Mouse (Mus musculus) adrenal gland, adult 18-20 months (tissue): ENCODE results near the gene Mblac1. TPM values are rescaled to one million over a fixed set of nuclear protein-coding genes. Genes with fewer than 3 reads are reported as not detected.

Experiments used
- DNase-seq, 2 experiments: peaks; one replicate each; pipeline ENCODE4 v3.0.0; 2021 to 2022; ENCODE audit warnings: low spot score in 2 of 2
- long read RNA-seq, 2 experiments: library from polyadenylated mRNA; stranded (forward); transcript quantifications; one replicate each; pipeline ENCODE4 v2.0.0; 2021
- total RNA-seq, 2 experiments: library from RNA; stranded (reverse); gene quantifications; 1 replicate in 1 of 2; 2 replicates in 1 of 2; pipeline ENCODE4 v1.2.3; 2021

Mblac1 gene
- total RNA-seq: 1 to 10 TPM; 6.4 to 9.0 TPM
- long read RNA-seq, experiment 1, transcript Mblac1-201 (1 exons, 1,308 nt): major isoform, 6 of 6 reads
- long read RNA-seq, experiment 1, partial matches to known transcripts: 0 of 6 reads
- long read RNA-seq, experiment 1, other reads (novel, unspliced or antisense): 0 of 6 reads
- long read RNA-seq, experiment 2, partial matches to known transcripts: 0 of 3 reads
- long read RNA-seq, experiment 2, other reads (novel, unspliced or antisense): 0 of 3 reads

DNA sequence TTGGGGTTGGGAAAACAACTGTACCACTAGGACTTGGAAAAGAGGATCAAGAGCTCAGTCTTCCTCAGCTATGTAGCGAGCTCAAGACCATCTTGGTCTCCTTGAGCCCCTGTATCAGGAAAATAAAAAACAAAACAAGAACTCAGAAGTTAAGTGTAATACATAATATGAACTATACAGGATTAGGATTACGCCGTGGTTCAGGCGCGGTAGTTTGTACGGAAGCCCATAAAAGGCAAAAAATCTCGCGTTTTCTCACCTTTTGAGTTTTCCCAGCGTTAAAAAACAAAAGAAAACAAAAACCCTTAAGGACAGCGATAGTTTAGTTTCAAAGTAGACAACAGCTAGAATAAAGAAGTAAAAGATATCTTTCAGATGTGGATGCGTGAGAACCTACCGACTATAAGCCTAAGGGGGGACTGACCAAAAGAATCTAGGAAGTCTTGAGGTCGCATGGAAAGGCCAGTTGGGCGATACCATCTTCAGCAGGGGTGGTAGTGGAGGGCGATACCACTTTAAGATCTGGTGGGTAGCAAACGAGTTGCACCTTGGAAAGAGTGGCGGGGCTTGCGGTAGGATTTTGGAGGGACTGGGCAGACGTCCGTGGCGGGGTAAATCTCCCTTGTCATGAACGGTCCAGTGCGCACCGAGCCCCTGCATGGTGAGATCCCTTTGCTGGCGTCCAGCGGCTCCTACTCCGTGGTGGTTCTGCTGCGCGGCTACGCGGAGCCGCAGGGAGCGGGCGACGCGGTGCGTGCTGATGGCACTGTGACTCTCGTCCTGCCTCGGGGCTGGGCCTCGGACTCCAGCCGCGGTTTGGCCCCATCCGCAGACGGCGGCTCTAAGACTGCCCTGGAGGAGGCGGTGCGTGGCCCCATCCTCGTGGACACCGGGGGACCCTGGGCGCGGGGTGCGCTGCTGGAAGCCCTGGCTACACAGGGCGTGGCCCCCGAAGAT is at the start of gene Mblac1:
TSS of gene Mblac1 (plus strand) at position 544 of the 957 bp plus-strand sequence.
- peak; percentile 78 to 79 for DNase-seq

DNA sequence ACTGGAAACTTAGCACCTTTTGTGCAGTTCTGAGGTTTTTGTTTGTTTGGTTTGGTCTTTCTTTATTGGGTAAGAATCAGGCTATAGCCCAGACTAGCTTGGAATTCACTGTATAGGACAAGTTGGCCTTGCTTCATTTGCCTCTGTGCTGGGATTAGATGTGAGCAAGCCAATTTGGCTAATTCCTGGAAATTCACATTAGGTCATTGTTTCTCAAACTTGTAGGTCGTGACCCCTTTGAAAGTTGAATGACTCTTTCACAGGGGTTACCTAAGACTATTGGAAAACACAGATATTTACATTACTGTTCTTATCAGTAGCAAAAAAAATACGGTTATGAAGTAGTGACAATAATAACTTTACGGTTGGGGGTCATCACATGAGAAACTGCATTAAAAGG is 39.7 kb upstream of the Mblac1 start:
- DNase-seq: no peak

- DNase-seq: peak; percentile 69 to 75
Observed at GRCm38 (mm10) chr5:138155443-138155976, 38.6 kb upstream of the Mblac1 start, which contains the start of gene Zfp113. Gene Zfp113 (minus strand): TSS chr5:138155744.

DNA sequence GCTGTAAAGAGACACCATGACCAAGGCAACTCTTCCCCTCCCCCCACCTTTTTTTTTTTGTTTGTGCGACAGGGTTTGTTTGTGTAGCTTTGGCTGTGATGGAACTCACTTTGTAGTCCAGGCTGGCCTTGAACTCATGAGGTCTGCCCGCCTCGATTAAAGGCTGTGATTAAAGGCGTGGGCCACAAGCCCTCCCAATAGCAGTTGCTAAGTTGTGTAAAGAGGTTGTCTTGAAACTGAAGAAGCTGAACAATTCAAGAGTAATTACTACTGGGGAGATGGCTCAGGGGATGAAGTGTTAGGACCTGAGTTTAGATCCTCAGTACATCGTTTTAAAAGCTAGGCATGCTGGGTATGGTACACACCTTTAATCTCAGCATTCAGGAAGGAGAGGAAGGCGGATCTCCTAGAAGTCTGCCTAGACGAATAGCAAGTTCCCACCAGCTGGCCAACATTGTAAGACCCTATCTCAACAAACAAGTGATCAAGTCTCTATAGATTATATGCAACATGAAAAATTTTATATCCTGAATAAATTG is 33.8 kb upstream of the Mblac1 start:
- no peak for DNase-seq

GRCm38 (mm10) chr5:138160842-138161665 is 33.1 kb upstream of the Mblac1 start, which contains the start of gene Cops6:
Gene Cops6 (plus strand): TSS chr5:138161071.
- DNase-seq: peak; percentile 97

DNA sequence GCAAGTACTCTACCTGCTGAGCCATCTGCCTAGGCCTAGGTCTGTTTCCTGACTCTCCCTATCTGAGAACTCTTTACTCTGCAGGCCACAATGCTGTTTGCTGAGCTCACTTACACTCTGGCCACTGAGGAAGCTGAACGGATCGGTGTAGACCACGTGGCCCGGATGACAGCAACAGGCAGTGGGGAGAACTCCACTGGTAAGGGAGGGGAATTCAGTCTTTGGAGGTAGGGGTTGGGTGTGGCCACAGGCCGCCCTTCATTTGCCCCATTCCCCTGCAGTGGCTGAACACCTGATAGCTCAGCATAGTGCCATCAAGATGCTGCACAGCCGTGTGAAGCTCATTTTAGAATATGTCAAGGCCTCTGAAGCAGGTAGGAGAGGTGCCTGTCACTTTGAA is 31.1 kb upstream of the Mblac1 start:
- no peak for DNase-seq

DNA sequence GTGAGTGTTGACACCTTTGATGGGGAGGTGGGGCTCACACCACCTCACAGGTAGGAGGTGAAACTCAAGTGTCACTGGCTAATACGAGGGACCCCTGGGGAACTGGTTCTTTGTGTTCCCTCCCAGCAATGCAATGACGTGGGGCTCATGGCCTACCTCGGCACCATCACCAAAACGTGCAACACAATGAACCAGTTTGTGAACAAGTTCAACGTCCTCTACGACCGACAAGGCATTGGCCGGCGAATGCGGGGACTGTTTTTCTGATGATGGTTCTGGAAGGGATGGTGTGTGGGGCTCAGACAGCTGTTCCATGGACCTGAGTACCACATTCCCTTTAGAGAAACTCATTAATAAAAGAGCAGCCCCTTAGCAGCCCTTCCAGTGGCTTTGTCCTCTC is 30.5 kb upstream of the Mblac1 start:
- DNase-seq: no peak

GRCm38 (mm10) chr5:138165594-138165993 is 28.5 kb upstream of the Mblac1 start:
- DNase-seq: no peak

DNA sequence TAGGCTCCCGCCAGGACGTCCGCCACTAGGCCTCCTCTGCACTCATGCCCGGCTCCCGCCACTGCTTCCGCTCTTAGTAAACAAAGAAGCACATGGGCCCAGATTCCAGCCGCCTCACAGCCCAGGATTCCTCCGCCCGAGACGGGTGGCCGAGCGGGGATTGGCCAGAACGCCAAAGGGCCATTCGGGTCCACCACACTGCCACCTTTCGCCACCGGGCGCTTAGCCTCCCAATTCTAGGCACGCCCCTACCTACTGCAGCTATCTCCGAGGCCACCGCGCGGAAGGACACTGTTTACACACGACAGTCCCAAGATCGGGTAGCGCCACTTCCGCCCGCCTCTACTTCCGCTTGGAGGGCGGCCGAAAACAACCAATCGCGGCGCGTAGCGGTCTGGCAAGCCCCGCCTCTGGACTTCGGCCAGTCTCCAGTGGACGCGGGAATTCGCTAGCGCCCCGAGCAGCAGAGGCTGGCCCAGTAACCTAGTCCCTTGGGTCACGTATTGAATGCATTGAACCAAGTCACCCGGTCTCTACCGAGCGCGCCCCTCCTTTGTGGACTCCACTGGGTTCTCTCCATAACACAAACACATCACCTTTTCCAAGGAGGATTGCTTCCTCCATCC is 23.1 kb upstream of the Mblac1 start:
- peak; percentile 93 for DNase-seq

DNA sequence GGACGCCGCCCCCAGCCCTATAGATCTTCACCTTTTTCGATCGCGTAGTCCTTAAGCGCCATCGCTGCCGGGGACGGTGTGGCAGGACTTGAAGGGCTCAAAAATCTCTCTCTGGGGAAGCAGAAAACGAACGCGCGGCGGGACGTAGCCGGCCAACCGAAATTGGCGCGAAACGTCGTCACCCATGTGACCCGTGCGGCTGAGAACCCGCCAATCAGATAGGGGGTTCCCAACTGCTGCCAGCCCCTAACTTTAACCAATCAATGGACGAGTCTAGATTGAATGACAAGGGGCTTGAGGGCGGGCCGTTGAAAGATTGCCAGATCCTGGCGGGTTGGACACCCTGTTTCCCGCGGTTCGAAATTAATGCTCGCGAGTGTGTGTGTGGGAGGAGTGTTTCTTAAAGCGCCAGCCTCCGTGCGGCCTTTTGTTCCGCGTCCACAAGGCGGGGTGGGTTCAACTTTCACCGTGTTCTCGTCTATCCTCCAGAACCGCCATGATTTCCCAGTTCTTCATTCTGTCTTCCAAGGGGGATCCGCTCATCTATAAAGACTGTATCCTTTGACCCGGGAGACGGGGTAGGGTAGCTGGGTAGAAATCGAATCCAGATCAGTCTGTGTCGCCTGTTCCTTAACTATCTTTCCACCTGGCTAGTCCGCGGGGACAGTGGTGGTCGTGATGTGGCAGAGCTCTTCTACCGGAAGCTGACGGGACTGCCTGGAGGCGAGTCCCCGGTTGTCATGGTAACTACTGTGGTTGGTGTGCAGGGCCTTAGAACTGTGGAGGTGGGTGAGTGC is 22.2 kb upstream of the Mblac1 start, which contains the start of the genes Ap4m1 and Mcm7:
TSS of gene Ap4m1 (plus strand) at position 308 of the 797 bp plus-strand sequence.
TSS of gene Mcm7 (minus strand) at position 728 of the 797 bp plus-strand sequence.
- DNase-seq: peak; percentile 92 to 94

DNA sequence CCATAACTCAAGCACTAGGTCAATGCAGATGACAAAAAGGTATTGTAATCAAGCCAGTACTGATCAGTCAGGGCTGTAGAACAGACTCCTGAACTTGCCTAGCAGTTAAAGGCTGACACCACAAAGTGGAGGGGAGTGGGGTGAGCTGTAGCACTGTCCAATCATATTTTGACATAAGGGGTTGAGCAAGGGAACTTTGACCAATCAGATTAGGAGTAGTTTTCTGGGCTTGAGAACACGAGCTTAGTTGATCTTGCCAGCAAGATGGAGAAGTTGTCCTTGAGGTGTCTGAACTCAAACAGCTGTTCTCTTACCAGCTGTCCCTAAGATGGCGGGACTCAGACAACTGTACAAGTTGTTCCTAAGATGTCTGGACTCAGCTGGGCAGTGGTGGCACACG is 20.9 kb upstream of the Mblac1 start:
- no peak for DNase-seq

DNA sequence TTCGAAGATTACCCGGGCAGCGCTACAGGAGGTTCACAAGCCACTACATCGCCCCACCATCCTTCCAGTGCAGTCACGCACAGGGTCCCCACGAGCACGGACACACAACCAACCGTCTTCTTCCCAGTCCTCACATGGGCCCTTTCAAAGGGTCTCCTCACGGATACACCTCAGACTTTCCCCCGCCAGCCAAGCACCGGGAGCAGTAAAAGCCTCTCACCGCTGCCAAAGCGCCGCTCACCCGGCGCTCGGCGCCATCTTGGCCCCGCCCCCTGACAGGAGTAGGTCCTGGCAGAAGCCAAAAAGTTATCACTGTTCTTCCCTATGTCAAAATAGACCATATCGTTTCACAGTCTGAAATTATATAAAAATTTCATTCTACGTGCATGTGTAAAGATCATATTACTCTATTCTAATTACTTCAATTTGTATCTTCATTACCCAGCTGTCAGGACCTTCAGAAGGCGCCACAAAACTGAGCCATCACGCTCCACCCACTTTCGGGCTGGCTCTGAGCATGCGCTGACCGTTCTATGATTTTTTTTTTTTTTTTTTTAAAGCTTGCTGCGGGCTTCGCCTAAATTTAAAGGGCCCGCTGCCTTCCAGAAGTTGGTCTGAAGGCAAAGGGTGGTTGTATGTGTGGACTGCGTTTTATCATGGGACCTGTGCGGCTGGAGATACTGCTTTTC is 7.0 kb upstream of the Mblac1 start, which contains the start of the genes Taf6 and Cnpy4:
TSS of gene Taf6 (minus strand) at position 502 of the 689 bp plus-strand sequence.
TSS of gene Cnpy4 (plus strand) at position 536 of the 689 bp plus-strand sequence.
- peak; percentile 70 to 77 for DNase-seq

GRCm38 (mm10) chr5:138187661-138188306 is 6.3 kb upstream of the Mblac1 start:
- peak; percentile 44 to 53 for DNase-seq

DNA sequence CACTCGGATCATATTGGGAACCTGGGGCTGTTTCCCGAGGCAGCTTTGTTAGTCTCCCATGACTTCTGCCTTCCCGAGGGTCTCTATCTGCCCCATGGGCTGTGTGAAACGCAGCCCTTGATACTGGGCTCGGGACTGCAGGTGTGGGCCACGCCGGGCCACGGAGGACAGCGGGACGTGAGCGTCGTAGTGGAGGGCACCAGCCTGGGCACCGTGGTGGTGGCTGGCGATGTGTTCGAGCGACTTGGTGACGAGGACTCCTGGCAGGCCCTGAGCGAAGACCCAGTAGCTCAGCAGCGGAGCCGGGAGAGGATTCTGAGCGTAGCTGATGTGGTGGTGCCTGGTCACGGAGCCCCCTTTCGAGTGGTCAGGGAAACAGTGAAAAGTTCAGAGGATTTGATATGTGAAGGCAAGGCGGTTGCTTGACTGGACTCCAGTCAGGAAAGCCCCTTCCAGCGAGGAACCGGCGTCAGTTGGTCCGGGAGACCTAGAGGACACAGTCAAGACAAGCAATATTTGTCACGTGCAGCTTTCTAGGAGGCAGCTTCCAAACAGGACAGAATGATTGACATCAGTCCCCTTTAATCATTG is 736 bp downstream of the Mblac1 start:
- peak; percentile 41 to 42 for DNase-seq

GRCm38 (mm10) chr5:138195463-138195862 is 1.3 kb downstream of the Mblac1 start:
- DNase-seq: no peak

DNA sequence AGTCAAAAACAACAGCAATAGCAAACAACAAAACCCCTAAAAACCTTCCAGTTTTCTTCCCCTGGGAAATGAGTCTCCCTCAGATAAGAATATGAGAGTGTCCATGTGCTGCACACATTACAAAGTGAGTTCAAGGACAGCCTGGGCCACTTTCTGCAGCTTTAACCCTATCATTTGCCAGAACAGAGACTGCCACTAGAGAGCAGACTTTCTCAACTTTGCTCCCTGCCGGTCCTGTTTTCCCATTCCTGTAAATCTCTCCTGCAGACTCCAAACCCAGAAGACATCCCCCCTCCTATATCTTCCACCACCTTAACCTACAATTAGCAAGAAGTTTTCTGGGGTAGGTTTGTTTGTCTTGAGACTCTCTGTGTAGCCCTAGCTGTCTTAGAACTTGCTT is 5.5 kb downstream of the Mblac1 start:
- peak in 1 of 2 experiments; percentile 19 for DNase-seq

GRCm38 (mm10) chr5:138202086-138202485 is 8.0 kb downstream of the Mblac1 start:
- DNase-seq: no peak
